Mouse (Mus musculus) kidney, postnatal 25 days (tissue): ENCODE data around the gene Ppm1j.
"Not testable (repeated sequence)": the region's sequence is repeated elsewhere in the genome, so short reads cannot be mapped to it uniquely, and the experiment has no call there.

Source experiments
- DNase-seq, 2 experiments: peaks; one replicate each; pipeline ENCODE4 v3.0.0; 2021; ENCODE audit warnings: mixed read lengths in 2 of 2

Gene Ppm1j

DNA sequence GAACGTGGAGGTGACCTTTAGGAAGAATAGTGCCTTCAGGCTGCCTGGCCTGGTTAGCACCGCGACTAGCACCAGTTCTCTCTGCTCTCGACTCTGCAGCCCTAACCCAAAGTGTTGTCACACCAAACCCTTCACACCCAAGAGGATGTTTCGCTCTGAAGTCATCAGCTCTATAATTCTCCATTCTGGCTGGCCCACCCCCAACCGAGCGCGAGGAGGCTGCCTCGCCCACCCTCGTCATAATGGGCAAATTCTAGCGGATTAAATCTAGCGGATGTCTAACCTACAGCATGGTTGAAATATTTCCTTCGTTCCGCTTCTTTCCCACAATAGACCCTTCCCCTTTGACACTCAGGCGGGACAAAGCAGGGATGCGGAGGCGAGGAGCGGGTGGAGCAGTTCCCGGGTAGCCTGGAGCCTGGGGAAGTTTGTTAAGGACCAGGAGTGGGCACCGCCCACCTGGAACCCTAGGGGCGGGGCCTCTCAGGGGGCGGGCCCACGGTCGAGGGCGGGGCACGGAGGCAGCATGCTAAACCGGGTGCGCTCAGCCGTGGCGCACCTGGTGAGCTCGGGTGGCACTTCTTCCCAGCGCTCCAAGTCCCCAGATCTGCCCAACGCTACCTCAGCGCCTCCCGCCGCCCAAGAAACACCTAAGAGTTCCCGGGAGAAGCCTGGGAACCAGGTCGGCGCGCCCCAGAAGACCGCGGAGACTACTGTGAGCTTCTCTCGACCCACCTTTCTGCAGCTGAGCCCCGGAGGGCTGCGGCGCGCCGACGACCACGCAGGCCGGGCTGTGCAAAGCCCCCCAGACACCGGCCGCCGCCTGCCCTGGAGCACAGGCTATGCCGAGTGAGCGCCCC, at the start of gene Ppm1j:
TSS of gene Ppm1j (plus strand) at position 496 of the 860 bp plus-strand sequence.
- DNase-seq = peak; percentile 81 to 87

- DNase-seq = no peak
Observed at GRCm38 (mm10) chr3:104732907-104733306, 47.9 kb upstream of the Ppm1j start.

DNA sequence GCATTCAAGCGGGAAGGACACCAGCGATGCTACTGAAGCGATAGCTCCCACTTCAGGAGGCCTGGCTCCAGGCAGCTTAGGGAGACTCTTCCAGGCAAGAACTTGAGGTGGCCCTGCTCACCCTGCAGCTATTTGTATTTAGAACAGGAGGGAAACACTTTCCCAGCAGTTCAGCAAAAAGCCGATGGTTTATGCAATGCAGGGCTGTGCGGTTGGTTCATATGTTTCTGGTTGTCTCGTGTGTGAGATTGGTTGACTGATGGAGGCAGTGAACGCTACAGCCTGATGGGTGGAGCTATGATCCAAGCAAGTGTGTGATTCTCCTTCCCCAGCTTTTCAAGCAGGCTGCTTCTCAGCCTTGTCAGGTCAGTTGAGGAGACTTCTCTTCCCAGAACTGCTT, 46.2 kb upstream of the Ppm1j start:
- DNase-seq = no peak

DNA sequence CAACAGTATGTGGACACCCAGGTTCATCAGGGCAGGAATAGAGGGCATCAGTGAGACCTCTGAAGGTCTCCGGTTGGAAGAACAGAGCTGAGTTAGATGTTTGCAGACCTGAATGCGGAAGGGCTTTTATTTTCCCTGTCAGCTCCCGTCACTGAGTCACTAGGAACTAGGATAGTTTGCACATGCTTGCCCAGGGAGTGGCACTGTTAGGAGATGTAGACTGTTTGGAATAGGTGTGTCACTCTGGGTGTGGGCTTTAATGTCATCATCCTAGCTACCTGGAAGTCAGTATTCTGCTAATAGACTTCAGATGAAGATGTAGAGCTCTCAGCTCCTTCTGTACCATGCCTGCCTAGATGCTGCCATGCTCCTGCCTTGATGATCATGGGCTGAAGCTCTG, 38.9 kb upstream of the Ppm1j start:
- no peak for DNase-seq

DNA sequence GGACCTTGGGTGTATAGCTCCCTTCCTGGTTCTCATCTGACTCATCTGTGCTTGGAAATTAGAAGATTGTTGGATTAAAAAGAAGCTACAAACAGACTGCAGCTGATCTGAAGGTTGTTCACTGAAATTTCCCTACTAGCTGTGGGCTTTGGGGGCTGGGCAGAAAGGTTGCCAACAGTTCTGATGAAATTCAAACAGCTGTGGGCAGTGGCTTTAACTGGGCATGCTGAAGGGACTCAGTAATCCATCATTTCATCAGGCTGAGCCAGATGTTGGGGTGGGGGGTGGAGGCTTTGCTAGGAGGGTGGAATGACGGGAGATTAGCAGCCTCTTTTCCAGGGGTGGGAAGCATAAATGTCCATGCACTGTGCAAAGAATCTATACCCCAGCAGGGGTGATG, 37.7 kb upstream of the Ppm1j start:
- DNase-seq = no peak

GRCm38 (mm10) chr3:104743864-104744263, 37.0 kb upstream of the Ppm1j start:
- DNase-seq = no peak

- DNase-seq = not testable (repeated sequence)
Observed at GRCm38 (mm10) chr3:104752845-104753244, 28.0 kb upstream of the Ppm1j start.

- peak; percentile 68 for DNase-seq
Observed at GRCm38 (mm10) chr3:104758406-104758805, 22.4 kb upstream of the Ppm1j start.

DNA sequence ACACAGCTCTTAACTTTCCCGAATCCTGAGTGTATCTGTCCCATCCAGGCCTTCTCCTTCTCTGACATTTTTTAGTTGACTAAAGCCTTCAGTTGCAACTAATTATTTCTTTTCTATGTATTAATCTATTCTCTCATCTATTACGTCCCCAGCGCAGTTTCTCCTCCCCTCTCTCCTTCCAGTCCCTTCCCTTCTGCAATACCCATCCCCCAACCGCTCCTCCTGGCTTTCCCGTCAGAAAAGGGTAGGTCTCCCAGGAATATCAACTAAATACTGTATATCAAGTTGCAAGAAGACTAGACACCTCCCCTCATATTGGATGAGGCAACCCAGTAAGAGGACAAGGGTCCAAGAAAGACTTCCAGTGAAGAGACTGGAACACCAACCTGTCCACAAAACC, 22.0 kb upstream of the Ppm1j start:
- DNase-seq = no peak

DNA sequence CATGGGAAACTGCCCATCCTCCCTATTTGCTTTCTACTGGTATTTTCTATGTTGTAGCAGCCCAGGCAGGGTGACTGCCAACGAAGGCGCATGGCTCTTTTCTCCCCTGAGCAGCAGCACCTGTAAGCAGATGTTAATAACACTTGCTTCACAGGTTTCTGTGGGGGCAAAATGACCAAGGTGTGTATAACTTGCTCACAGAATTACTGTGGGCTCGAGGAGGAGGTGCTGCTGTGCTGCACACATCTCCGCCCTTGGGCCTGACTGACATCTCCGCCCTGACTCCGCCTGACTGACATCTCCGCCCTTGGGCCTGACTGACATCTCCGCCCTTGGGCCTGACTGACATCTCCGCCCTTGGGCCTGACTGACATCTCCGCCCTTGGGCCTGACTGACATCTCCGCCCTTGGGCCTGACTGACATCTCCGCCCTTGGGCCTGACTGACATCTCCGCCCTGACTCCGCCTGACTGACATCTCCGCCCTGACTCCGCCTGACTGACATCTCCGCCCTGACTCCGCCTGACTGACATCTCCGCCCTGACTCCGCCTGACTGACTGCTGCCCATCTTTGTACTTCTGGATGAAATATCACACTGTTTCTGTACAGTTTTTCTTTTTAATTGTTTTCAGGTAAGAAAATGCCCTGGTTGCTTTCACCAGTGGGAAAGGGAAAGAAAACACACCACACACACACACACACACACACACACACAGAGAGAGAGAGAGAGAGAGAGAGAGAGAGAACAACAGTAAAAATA, 18.6 kb upstream of the Ppm1j start:
- DNase-seq = peak in 1 of 2 experiments; percentile 38

GRCm38 (mm10) chr3:104765021-104765420, 15.8 kb upstream of the Ppm1j start:
- peak in 1 of 2 experiments; percentile 45 for DNase-seq

- DNase-seq = no peak
Observed at GRCm38 (mm10) chr3:104767141-104767540, 13.7 kb upstream of the Ppm1j start.

DNA sequence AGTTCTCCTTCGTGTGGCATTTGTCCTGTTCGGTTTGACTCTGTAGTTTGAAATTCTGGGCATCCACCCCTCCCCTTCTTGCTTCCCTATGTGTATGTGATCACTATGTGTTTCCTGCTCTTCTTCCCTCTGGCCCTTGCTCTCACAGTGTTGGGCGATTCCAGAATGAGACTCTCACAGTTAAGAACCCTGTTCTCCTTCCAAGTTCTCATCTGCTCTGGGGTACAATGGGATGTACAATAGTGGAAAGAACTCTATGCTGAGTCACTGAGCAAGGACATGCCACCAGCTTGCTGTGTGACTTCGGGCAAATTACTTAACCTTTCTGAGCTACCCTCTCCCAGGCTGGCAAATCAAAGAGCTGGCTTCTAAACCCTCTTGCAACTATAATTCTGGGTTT, 13.1 kb upstream of the Ppm1j start:
- no peak for DNase-seq

GRCm38 (mm10) chr3:104769135-104769534, 11.7 kb upstream of the Ppm1j start:
- DNase-seq = peak in 1 of 2 experiments; percentile 32

GRCm38 (mm10) chr3:104770035-104770434, 10.8 kb upstream of the Ppm1j start:
- peak; percentile 63 to 65 for DNase-seq

- no peak for DNase-seq
Observed at GRCm38 (mm10) chr3:104770918-104771317, 9.9 kb upstream of the Ppm1j start.

DNA sequence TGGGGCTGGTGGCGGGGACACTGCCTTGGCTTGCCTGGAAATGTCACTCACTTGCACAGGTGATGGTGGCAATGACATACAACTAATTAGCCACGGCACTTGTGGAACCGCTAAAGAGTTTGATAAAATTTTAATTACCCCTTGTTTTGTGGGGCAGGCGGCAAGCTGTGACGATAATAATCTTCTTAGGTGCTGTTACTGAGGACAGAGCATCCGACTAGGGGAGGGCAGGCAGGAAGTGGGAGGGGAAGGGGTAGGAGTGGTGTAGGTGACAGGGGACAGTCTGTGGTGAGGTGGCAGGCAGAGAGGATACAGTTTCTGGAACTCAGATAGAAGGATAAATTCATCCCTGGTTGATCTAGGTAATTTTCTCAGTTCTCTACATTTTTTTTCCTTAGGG, 9.4 kb upstream of the Ppm1j start:
- no peak for DNase-seq

DNA sequence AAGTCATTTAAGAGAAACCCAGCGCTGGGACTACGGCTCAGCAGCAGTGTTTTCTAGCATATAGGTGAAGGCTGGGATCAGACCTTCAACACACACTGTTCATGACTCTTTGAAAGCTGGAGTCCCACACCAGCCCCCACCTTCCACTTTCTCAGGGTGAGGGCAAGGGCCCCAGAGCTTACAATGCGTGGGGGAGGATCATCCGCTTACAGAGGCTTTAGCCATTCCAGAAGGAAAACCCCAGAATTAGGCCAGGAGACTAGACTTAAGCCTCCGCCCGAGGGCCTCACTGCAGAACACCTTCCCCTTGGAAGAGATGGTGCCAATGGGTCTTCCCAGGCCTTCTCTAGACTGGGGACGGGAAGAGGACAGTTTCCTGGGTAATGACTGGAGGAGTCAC, 7.6 kb upstream of the Ppm1j start:
- DNase-seq = no peak

- DNase-seq = peak in 1 of 2 experiments; percentile 19
Observed at GRCm38 (mm10) chr3:104777342-104777741, 3.5 kb upstream of the Ppm1j start.

DNA sequence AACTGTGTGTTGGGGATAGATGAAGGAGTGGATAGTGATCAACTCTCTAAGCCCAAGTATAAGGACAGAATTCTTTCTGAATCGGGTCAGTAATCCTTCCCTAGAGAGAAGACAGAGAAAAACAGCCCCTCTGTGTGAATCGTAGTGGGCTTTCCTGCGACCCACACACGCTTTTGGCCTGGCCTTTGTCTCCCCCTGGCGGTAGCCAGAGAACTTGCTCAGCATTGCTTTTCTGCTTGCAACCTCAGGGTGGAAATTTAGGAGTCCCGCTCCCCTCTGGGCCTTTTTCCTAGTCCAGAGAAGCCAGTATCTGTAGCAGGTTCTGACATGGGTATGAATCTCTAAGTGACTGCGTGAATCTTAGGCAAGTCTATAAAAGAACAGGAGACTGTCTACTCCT, 907 bp upstream of the Ppm1j start:
- DNase-seq = peak in 1 of 2 experiments; percentile 36

- DNase-seq = peak; percentile 40 to 74
Observed at GRCm38 (mm10) chr3:104781471-104781903, 631 bp downstream of the Ppm1j start, which contains the start of gene Fam19a3. Fam19a3 (minus strand) TSS chr3:104781840.

DNA sequence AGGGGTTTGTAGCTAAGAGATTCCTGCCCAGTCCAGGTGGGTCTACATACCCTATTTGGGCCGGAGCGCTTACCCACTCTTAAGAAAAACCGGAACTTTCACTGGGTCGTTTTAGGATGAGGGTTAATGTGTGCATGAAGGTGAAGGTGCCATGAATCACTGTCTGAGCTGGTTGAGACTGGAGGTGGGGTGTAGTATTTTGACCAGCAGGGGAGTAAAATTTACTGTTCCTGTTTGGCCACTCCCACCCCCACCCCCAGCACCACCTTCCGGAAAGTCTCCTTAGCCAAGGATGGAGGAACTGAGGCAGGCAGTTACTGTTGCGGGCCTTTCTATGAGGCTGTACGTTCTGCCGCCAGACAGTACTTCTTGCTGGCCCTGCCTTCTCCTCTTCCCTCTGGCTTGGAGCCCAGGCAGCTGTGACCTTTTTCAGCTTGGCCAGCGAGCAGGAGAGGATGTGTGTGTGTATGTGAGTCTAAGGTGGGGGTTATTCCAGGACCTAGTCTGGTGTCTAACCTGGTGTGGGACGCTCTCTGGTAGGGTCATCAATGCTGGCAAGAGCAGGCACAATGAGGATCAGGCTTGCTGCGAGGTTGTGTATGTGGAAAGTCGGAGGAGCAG, 1.3 kb downstream of the Ppm1j start:
- peak; percentile 80 to 88 for DNase-seq

DNA sequence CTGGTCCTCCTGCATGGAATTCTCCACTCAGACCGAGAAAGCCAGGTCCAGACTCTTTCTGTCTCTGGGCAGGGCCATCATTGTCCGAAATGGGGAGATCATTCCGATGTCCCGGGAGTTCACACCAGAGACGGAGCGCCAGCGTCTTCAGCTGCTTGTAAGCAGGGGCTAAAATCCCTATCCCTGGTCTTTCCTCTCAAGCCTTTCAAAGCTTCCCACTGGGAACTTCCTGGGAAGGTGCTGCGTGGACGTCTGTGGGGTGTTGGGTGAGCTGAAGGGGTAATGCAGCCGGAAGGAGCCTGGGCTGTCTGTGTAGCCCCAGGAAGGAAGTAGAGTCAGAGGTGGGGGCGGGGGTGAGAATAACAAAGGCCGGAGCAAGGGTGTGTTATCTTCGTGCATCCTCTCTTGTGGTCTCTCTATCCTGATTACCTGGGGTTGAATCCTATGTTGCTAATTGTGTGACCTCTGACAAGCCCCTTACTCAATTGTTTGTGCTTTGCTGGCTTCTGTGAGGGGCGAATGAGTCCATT, 3.2 kb downstream of the Ppm1j start:
- peak in 1 of 2 experiments; percentile 9 for DNase-seq
